Mouse (Mus musculus): ENCODE results near the gene Sod2.
A peak's percentile ranks its signal among the peaks of the same experiment; 100 is the strongest.
"Not testable (repeated sequence)": the region's sequence is repeated elsewhere in the genome, so short reads cannot be mapped to it uniquely, and the experiment has no call there.

DNA sequence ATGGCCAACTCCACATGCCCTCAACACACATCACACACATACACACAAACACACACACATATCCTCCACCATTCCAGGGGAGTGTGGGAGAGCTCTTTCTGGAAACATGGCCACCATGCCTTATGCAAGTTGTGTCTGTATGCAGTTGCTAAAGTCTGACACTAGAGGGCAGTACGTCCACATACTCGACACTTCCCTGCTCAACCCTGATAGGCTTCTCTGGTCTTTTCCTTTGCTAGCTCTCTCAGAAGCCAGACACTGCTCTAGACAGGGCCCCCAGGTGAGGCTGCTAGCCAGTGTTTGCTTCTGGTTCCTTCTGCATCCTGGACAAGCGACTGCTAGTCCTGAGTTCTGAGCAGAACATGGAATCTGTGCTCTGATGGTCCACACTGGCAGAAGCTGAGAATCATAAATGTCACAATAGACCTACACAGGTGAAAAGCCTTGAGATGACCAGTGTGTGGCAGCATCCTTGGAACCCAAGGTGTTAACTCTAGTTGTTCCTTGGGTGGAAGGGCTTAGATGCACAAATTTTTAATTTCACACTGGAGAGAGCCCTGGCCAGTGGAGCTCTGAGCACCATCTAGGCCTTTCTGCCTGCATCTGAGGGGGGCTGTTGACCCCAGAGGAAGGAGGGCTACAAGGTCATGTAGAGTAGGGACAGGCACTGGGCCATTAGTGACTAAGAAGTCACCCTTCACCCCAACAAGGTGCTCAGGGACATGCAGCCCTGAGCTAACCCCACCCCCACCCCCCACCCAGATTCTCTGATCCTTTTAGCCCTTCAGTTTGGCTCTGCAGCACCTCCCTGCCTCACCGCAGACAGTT lies 37.4 kb downstream of the Sod2 start:
- not testable (repeated sequence) for TF ChIP-seq POLR2A (IDR thresholded peaks at IDR 0.05; ENCODE audit: borderline replicate concordance, extremely low read depth, insufficient read depth, insufficient read length, poor library complexity, severe bottlenecking)
- TF ChIP-seq CTCF (IDR thresholded peaks at IDR 0.05; ENCODE audit: borderline replicate concordance, extremely low read depth, insufficient read depth, insufficient read length), result peak; percentile 26; the same call in 1 of the 2 replicates
